Comparison of ENCODE assay signal across 8 mouse cellular contexts in genomic region chr11:95586184-95586583, GRCm38 (mm10). TPM values are rescaled to one million over a fixed set of nuclear protein-coding genes. Genes with fewer than 3 reads are reported as not detected.
DNase-seq lines count a peak whose midpoint lies in the region; ATAC-seq and TF ChIP-seq lines count a peak whose summit lies in the region.

No protein-coding gene starts in this region.

- H3K4me2 ChIP-seq in hindbrain, embryonic 12.5 days (replicated peaks): peak overlapping the region; percentile 59

- no peaks in the 10 kb centered on the region for H3K36me3 ChIP-seq in MEL (ENCODE audit: control insufficient read depth in 1 of 2, insufficient read depth in 2 of 2, low read length in 2 of 2)
- H3K36me3 ChIP-seq in hindbrain, embryonic 12.5 days: no peaks in the 10 kb centered on the region

- peak; percentile 21 for DNase-seq in MEL (ENCODE audit: low read depth, low spot score)
- DNase-seq in cerebellum, postnatal 10 days: peak; percentile 95 to 96
- DNase-seq in frontal cortex, postnatal 14 days (ENCODE audit: low spot score in 2 of 2): peak; percentile 51 to 77
- DNase-seq in layer of hippocampus, postnatal 10 days (ENCODE audit: low spot score in 2 of 2): peak; percentile 90
- DNase-seq in lung, postnatal 10 days: peak; percentile 88
- peak; percentile 68 for DNase-seq in retina, adult 2 months (ENCODE audit: low read depth, low spot score)
- DNase-seq in thymus, postnatal 25 days: peak; percentile 75

- no peak overlapping the region for H3K4me3 ChIP-seq in MEL (ENCODE audit: control insufficient read depth in 1 of 2, insufficient read depth in 1 of 2, low read depth in 2 of 2, low read length in 2 of 2)
- peak overlapping the region; percentile 46 for H3K4me3 ChIP-seq in hindbrain, embryonic 12.5 days

- TF ChIP-seq RAD21 in MEL (IDR thresholded peaks at IDR 0.05; ENCODE audit: low read depth, low read length): peak; percentile 32

- under 1% methylated on average over 25 of the region's 25 CpGs for WGBS in hindbrain, embryonic 12.5 days

- TF ChIP-seq POLR2A in MEL (IDR thresholded peaks at IDR 0.05; ENCODE audit: control insufficient read depth in 1 of 2, insufficient read depth in 1 of 2, low read depth in 1 of 2, low read length in 2 of 2, poor library complexity in 1 of 2): no peak

- peak; percentile 21 for ATAC-seq in hindbrain, embryonic 12.5 days (ENCODE audit: low FRiP score)

- H3K27ac ChIP-seq in MEL (ENCODE audit: control insufficient read depth, low read depth, low read length): no peak overlapping the region
- peak overlapping the region; percentile 73 for H3K27ac ChIP-seq in hindbrain, embryonic 12.5 days

- peaks cover 2 to 3% of the 10 kb centered on the region in 2 experiments; a peak in 2 of 4 replicates for H3K27me3 ChIP-seq in MEL (ENCODE audit: control insufficient read depth in 1 of 2, insufficient read depth in 2 of 2, low read length in 2 of 2)
- H3K27me3 ChIP-seq in hindbrain, embryonic 12.5 days: peaks cover 66% of the 10 kb centered on the region

- no peaks in the 10 kb centered on the region for H3K79me2 ChIP-seq in MEL (ENCODE audit: control insufficient read depth, insufficient read depth, low read length, poor library complexity)

- no peaks in the 10 kb centered on the region for H3K9me3 ChIP-seq in MEL (replicated peaks; ENCODE audit: insufficient read depth, low read length)
- H3K9me3 ChIP-seq in hindbrain, embryonic 12.5 days (replicated peaks): no peaks in the 10 kb centered on the region

- peak in 2 of 3 experiments; percentile 60 to 83; a peak in 5 of 6 replicates for TF ChIP-seq CTCF in MEL (IDR thresholded peaks at IDR 0.05 in 2 of 3, conservative IDR thresholded peaks at IDR 0.05 in 1 of 3; ENCODE audit: control insufficient read depth in 1 of 3, insufficient read depth in 1 of 3, low read depth in 2 of 3, low read length in 3 of 3, poor library complexity in 1 of 3, severe bottlenecking in 1 of 3)

- H3K9ac ChIP-seq in MEL (ENCODE audit: control insufficient read depth, low read depth, low read length, poor library complexity, severe bottlenecking): no peak overlapping the region
- peak overlapping the region; percentile 50 for H3K9ac ChIP-seq in hindbrain, embryonic 12.5 days

- H3K4me1 ChIP-seq in MEL (ENCODE audit: control insufficient read depth in 1 of 2, insufficient read depth in 2 of 2, low read length in 2 of 2): no peaks in the 10 kb centered on the region
- peaks cover 55% of the 10 kb centered on the region for H3K4me1 ChIP-seq in hindbrain, embryonic 12.5 days

- TF ChIP-seq EP300 in MEL (IDR thresholded peaks at IDR 0.05; ENCODE audit: low read depth in 1 of 2, low read length in 2 of 2): no peak

TF ChIP-seq in MEL, 35 proteins besides CTCF, POLR2A, EP300 and RAD21:
- TF ChIP-seq TAL1 (IDR thresholded peaks at IDR 0.05; ENCODE audit: low read length) (no peak), NELFE (IDR thresholded peaks at IDR 0.05; ENCODE audit: low read depth, low read length) (no peak), MEF2A (IDR thresholded peaks at IDR 0.05; ENCODE audit: extremely low read depth, insufficient replicate concordance, low read depth, low read length, poor library complexity, severe bottlenecking) (no peak), GABPA (IDR thresholded peaks at IDR 0.05; ENCODE audit: low read depth, low read length) (no peak), ZC3H11A (IDR thresholded peaks at IDR 0.05; ENCODE audit: low read depth, low read length) (0 out of 2 replicates have a peak, but pooled peaks have one; percentile 15), UBTF (IDR thresholded peaks at IDR 0.05; ENCODE audit: borderline replicate concordance, insufficient read depth, low read depth, low read length) (no peak), MAZ (IDR thresholded peaks at IDR 0.05; ENCODE audit: low read depth, low read length) (no peak), MXI1 (IDR thresholded peaks at IDR 0.05; ENCODE audit: low read depth, low read length) (no peak), TCF12 (IDR thresholded peaks at IDR 0.05; ENCODE audit: low read depth, low read length) (no peak), E2F4 (IDR thresholded peaks at IDR 0.05; ENCODE audit: borderline replicate concordance, low read depth, low read length) (no peak), RCOR1 (IDR thresholded peaks at IDR 0.05; ENCODE audit: low read depth, low read length) (no peak), MYC (IDR thresholded peaks at IDR 0.05; ENCODE audit: low read depth, low read length) (no peak), USF2 (IDR thresholded peaks at IDR 0.05; ENCODE audit: borderline replicate concordance in 1 of 2, insufficient read depth in 1 of 2, low read depth in 1 of 2, low read length in 2 of 2) (no peak), HCFC1 (IDR thresholded peaks at IDR 0.05; ENCODE audit: low read depth, low read length) (no peak), SMC3 (IDR thresholded peaks at IDR 0.05; ENCODE audit: low read depth, low read length) (peak; percentile 45), CHD1 (IDR thresholded peaks at IDR 0.05; ENCODE audit: low read depth, low read length) (no peak), USF1 (IDR thresholded peaks at IDR 0.05; ENCODE audit: low read depth, low read length) (no peak)
TF ChIP-seq in MEL: peak in this region for 2.

RNA-seq across cellular contexts. Expression of gene Ngfr, which starts 1.4 kb away (rescaled TPM):
- not detected in 2 replicates for total RNA-seq in MEL (2012; rRNA removed)
- polyA plus RNA-seq in MEL (2012; ENCODE audit: insufficient read depth in 1 of 2, insufficient read length in 2 of 2, low read depth in 1 of 2, low replicate concordance in 2 of 2, missing spikeins in 1 of 2): not detected
- 38.6 and 41.3 TPM in 2 replicates for polyA plus RNA-seq in hindbrain, embryonic 12.5 days (2016; fragmentation: Nextera tagmentation; extraction: Ambion mirVana)
- total RNA-seq in layer of hippocampus, postnatal 10 days (2021): 1 to 10 TPM; 2.4 to 3.6 TPM

Comparison
In these comparisons a context has a peak if more than half of its experiments do, and no peak if none do; other contexts are left out.
1. DNase-seq: peak in every context shown above with its lines; median percentile 96 in cerebellum, postnatal 10 days; 90 in layer of hippocampus, postnatal 10 days; 88 in lung, postnatal 10 days; 75 in thymus, postnatal 25 days; 68 in retina, adult 2 months; 64 in frontal cortex, postnatal 14 days; 21 in MEL.